Mouse (Mus musculus) ES-E14 (cell line): Measurements from ENCODE around the gene Cd59b. TPM values are rescaled to one million over a fixed set of nuclear protein-coding genes. Genes with fewer than 3 reads are reported as not detected.

Source experiments
- DNase-seq: peaks from one replicate; pipeline ENCODE4 v3.0.0-alpha.2; 2013; ENCODE audit warnings: low read depth, low spot score
- H3K27ac ChIP-seq: 2 replicates; pipeline ENCODE4 v1.5.1; 2012; ENCODE audit warnings: low read depth, mild to moderate bottlenecking, low read length, moderate library complexity, mixed read lengths; ENCODE audit not compliant: poor library complexity, insufficient read depth, severe bottlenecking
- H3K36me3 ChIP-seq: 2 replicates; pipeline ENCODE4 v1.6.1; 2012; ENCODE audit warnings: mild to moderate bottlenecking, low read length, moderate library complexity, mixed read lengths; ENCODE audit not compliant: control insufficient read depth, poor library complexity, insufficient read depth, severe bottlenecking
- H3K4me1 ChIP-seq, 2 experiments: fragments of 150-350 bp in 1 of 2; sonication (generic) in 1 of 2; 2 replicates each; pipeline ENCODE4 v1.6.1; 2012; ENCODE audit warnings: low read length in 2 of 2, mild to moderate bottlenecking in 1 of 2, mixed read lengths in 1 of 2; ENCODE audit not compliant: control insufficient read depth in 2 of 2, insufficient read depth in 2 of 2, poor library complexity in 1 of 2
- H3K4me3 ChIP-seq, 2 experiments: fragments of 150-350 bp in 1 of 2; sonication (generic) in 1 of 2; 2 replicates each; pipeline ENCODE4 v1.5.1; 2012; ENCODE audit warnings: low read length in 2 of 2, low read depth in 1 of 2, mild to moderate bottlenecking in 1 of 2, mixed read lengths in 1 of 2; ENCODE audit not compliant: insufficient read depth in 1 of 2, poor library complexity in 1 of 2, severe bottlenecking in 1 of 2
- H3K9ac ChIP-seq: 2 replicates; pipeline ENCODE4 v1.6.1; 2012; ENCODE audit warnings: low read depth, mild to moderate bottlenecking, low read length, mixed read lengths; ENCODE audit not compliant: poor library complexity, insufficient read depth, severe bottlenecking
- H3K9me3 ChIP-seq: fragments of 150-350 bp; sonication (generic); 2 replicates; pipeline ENCODE4 v1.6.1; 2012; ENCODE audit warnings: low read depth, mild to moderate bottlenecking, low read length; ENCODE audit not compliant: control insufficient read depth, insufficient read depth
- CHD2 ChIP-seq: IDR thresholded peaks from 2 replicates; pipeline ENCODE4 v1.6.1; 2014; ENCODE audit warnings: mild to moderate bottlenecking, low read depth, low read length, inconsistent platforms
- HCFC1 ChIP-seq: IDR thresholded peaks from 2 replicates; pipeline ENCODE4 v1.6.1; 2012; ENCODE audit warnings: low read length, inconsistent platforms, borderline replicate concordance; ENCODE audit not compliant: insufficient read depth
- MAFK ChIP-seq: IDR thresholded peaks from 2 replicates; pipeline ENCODE4 v1.6.1; 2014; ENCODE audit warnings: mild to moderate bottlenecking, low read depth, low read length, inconsistent platforms; ENCODE audit not compliant: insufficient read depth
- ZC3H11A ChIP-seq: IDR thresholded peaks from 2 replicates; pipeline ENCODE4 v1.6.1; 2012; ENCODE audit warnings: low read depth, mild to moderate bottlenecking, inconsistent platforms, low read length, borderline replicate concordance
- ZNF384 ChIP-seq: IDR thresholded peaks from 2 replicates; pipeline ENCODE4 v1.6.1; 2012; ENCODE audit warnings: low read depth, low read length, inconsistent platforms
- in situ Hi-C, 2 experiments: fragments of 600-800 bp; cut with MboI; formaldehyde crosslinking; loops; one replicate each; pipeline ENCODE4 v1.15.1; 2025; ENCODE audit warnings: low sequenced_read_pairs in 2 of 2, inconsistent platforms in 1 of 2; ENCODE audit not compliant: unreplicated experiment in 2 of 2
- total RNA-seq: library from RNA; depleted of rRNA; stranded (reverse); fragments of 300-350 nt; gene quantifications from 2 replicates; pipeline ENCODE4 v1.2.3, GENCODE M21; 2012

Gene Cd59b
- total RNA-seq, 1 experiment: 3.5 TPM

DNA sequence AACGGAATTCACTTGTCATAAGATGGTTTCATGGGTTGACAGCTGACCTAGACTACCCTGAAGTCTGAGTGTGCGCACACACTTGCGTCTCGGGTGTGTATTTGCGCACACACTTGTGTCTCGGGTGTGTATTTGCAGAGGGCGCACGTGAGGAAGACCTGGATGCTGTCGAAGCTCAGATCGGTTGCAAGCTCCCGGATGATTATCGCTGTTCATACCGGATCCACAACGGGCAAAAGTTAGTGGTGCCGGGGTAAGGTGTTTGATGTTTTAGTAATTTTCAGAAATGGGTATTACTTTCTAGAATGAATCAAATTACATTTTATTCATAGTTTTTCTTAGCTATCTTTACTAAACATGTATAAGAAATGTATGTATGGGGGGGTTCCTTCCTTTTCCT, 26.9 kb upstream of the Cd59b start:
- in situ Hi-C loops: no loop called here
- H3K4me3 ChIP-seq: no peak overlapping the region

DNA sequence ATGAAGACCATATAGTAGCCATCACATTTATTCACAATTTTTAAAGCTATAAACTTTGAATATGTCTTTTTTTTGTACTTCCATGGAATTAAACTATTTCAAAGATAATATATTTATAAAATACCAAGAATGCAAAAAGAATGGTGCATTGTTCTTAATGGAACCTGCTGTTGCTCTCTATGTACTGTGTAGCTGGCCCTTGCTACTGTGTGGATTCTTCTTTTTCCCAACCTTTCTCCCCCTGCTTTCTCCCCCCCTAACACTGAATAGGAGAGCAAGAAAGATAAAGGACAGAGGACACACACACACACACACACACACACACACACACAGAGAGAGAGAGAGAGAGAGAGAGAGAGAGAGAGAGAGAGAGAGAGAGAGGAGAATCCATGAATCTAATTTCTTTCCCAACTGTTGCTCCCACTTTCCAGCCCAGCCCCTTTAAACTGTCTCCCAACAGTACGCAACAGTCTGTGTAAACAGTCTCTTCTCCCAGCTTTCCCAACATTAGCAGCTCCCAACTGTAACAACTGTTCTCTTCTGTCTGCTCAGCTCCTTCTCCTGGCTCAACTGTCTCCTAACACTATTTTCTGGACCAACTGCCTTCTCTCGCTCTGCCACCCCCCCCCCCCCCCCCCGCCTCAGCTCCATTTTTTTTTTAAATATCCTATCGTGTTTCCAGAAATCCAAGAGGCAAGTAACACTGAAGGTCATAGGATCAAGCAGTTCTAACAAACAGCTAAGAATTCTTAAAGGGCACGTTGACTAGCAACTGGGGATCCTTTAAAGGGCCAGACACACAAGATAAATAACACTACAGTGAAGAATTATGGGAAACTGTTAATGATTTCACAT, 25.8 kb upstream of the Cd59b start:
- no peak for DNase-seq
- Histone ChIP-seq H3K36me3 (no peaks in the 10 kb centered on the region; the same call in 1 of the 2 replicates), H3K4me1 (peaks cover 2 to 3% of the 10 kb centered on the region in 2 experiments; a peak in 2 of 4 replicates), H3K9me3 (no peaks in the 10 kb centered on the region), H3K9ac (no peak overlapping the region), H3K27ac (no peak overlapping the region), H3K4me3 (no peak overlapping the region)
- TF ChIP-seq CHD2 (no peak), ZC3H11A (no peak), ZNF384 (no peak), HCFC1 (no peak), MAFK (no peak)
- in situ Hi-C loops: no loop called here

More for the DNA sequence above, 26.9 kb upstream of the Cd59b start:
- Histone ChIP-seq H3K27ac (no peak overlapping the region), H3K9me3 (no peaks in the 10 kb centered on the region), H3K9ac (no peak overlapping the region), H3K36me3 (no peaks in the 10 kb centered on the region), H3K4me1 (peaks cover 2 to 3% of the 10 kb centered on the region in 2 experiments; a peak in 2 of 4 replicates)
- TF ChIP-seq MAFK: no peak
- no peak for TF ChIP-seq ZC3H11A
- no peak for TF ChIP-seq ZNF384
- TF ChIP-seq CHD2: no peak
- no peak for DNase-seq

DNA sequence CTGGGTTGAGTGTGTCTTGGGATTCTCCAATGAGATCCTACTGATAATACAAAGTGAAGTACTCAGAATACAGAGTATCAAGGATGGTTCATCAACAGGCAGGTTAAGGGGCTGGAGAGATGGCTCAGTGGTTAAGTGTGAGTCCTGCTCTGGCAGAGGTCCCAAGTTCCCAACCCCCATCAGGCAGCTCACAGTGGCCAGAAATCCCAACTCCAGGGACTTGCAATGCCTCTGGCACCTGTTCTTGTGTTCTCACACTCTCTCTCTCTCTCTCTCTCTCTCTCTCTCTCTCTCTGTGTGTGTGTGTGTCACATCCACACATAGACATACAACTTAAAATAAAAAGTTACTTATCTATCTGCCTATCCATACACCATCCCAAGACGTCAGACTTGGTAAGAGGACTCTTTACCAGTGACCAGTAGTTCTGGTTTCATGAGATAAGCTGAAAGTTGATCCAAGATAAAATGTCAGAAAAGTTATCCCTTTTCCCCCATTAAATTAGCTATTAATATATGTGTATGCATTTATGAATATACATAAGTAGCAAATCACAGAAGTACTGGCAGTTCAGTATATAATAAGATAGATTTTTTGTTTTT, 25.1 kb upstream of the Cd59b start:
- Histone ChIP-seq H3K36me3 (no peaks in the 10 kb centered on the region; the same call in 1 of the 2 replicates), H3K9me3 (no peaks in the 10 kb centered on the region), H3K4me3 (no peak overlapping the region), H3K4me1 (peaks cover 2 to 3% of the 10 kb centered on the region in 2 experiments; a peak in 2 of 4 replicates), H3K27ac (no peak overlapping the region), H3K9ac (no peak overlapping the region)
- no peak for DNase-seq
- in situ Hi-C loops: no loop called here
- TF ChIP-seq ZNF384: no peak
- no peak for TF ChIP-seq CHD2
- no peak for TF ChIP-seq ZC3H11A
- TF ChIP-seq HCFC1: no peak
- TF ChIP-seq MAFK: no peak

DNA sequence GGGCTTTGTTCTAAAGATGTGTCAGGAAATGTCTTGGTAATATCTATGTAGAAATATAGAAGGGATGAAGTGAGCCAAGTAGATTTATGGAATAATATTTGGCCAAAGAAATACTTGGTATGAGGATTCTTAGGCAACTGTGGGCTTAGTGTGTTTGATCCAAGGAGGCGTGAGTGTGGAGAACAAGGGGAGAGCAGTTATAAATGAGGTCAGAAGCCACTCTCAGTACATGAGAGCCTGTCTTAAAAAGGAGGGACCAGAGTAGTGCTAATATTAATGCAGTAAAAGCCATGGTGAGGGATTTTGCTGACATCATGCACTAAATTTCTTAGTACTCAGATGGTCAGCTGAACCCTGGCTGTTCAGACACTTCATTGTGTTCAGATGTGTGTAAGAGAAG, 11.3 kb upstream of the Cd59b start:
- Histone ChIP-seq H3K27ac (no peak overlapping the region), H3K36me3 (peaks cover 2% of the 10 kb centered on the region)

More for the DNA sequence above, 11.3 kb upstream of the Cd59b start:
- Histone ChIP-seq H3K9me3 (no peaks in the 10 kb centered on the region), H3K9ac (no peak overlapping the region), H3K4me1 (no peaks in the 10 kb centered on the region), H3K4me3 (no peak overlapping the region)
- DNase-seq: no peak
- in situ Hi-C loops: no loop called here
- TF ChIP-seq ZC3H11A (no peak), ZNF384 (no peak), MAFK (no peak), CHD2 (no peak), HCFC1 (no peak)
